Mouse (Mus musculus): Measurements from ENCODE around the gene Gls2.

GRCm38 (mm10) chr10:128214981-128215380, 20.7 kb downstream of the Gls2 start:
- TF ChIP-seq GATA1 (IDR thresholded peaks at IDR 0.05; ENCODE audit: low read length) (no peak), TAL1 (IDR thresholded peaks at IDR 0.05; ENCODE audit: low read length) (no peak)

All from erythroblast, embryonic 14.5 days (primary cell).